Mouse (Mus musculus): ENCODE measurements around the gene Gm45194. TPM values are rescaled to one million over a fixed set of nuclear protein-coding genes. Genes with fewer than 3 reads are reported as not detected.

The Gm45194 gene
- polyA plus RNA-seq, 1 experiment from 2014 or later = 0.13 TPM

DNA sequence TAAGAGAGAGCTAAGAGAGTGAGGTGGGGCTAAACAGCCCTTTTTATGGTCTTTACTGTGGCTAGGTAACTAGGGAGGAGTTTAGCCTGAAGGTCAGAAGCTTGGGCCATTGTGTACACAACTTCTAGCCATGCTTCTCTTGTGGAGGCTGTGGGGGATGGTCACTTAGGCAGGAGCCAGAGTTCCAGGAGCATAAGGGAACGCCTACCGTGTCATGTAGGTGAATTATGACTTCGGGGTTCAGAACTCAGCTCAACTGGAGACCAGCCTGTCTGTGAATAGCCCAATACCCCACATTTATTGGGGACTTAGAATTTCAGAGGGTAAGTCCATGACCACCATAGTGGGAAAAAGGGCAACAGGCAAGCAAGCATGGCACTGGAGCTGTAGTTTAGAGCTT, 347.6 kb downstream of the Gm45194 start, which contains the start of gene 4933403O08Rik:
Gene 4933403O08Rik, plus strand, starts transcription at position 301 of the 400 bp plus-strand sequence.
- Histone ChIP-seq H3K9me3 (ENCODE audit: control insufficient read depth, low read length) (no peaks in the 10 kb centered on the region), H3K9ac (replicated peaks; ENCODE audit: low read depth, low read length) (no peak within 1 kb of the TSS), H3K27me3 (replicated peaks; ENCODE audit: control insufficient read depth, insufficient read depth, low read length) (no peaks in the 10 kb centered on the region), H3K4me2 (ENCODE audit: low read length) (no peak within 1 kb of the TSS), H3K4me3 (replicated peaks; ENCODE audit: low read length) (no peak within 1 kb of the TSS), H3K27ac (ENCODE audit: low read length) (no peak within 1 kb of the TSS), H3K4me1 (replicated peaks; ENCODE audit: control insufficient read depth, insufficient read depth, low read length) (no peaks in the 10 kb centered on the region), H3K36me3 (ENCODE audit: control insufficient read depth, insufficient read depth) (no peaks in the 10 kb centered on the region)
- 93% methylated on average over 3 of the region's 3 CpGs for WGBS
- no peak for ATAC-seq

DNA sequence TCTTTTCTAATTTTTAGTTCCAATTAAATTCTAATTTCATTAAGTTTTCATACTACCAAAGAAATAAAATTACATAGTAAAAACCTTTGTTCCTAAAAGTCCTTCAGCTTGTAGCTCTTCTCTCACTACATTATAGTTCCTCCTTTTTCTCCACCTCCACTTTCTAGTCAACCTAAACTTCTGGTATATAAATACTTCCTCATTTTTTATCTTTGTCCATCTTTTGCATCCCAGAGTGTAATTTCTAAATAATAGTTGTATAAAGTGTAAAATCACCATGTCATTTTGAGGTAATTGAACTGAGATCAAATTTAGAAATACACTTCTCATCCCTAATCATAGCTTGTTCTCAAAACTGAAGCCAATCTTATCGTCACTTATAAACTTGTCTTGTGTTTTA, 351.7 kb downstream of the Gm45194 start:
- Histone ChIP-seq H3K27me3 (replicated peaks; ENCODE audit: control insufficient read depth, insufficient read depth, low read length) (no peaks in the 10 kb centered on the region), H3K4me3 (replicated peaks; ENCODE audit: low read length) (no peak overlapping the region), H3K9ac (replicated peaks; ENCODE audit: low read depth, low read length) (no peak overlapping the region), H3K4me2 (ENCODE audit: low read length) (no peak overlapping the region), H3K4me1 (replicated peaks; ENCODE audit: control insufficient read depth, insufficient read depth, low read length) (no peaks in the 10 kb centered on the region), H3K36me3 (ENCODE audit: control insufficient read depth, insufficient read depth) (no peaks in the 10 kb centered on the region), H3K27ac (ENCODE audit: low read length) (no peak overlapping the region), H3K9me3 (ENCODE audit: control insufficient read depth, low read length) (no peaks in the 10 kb centered on the region)
- ATAC-seq = no peak
- 90% methylated on average over 1 of the region's 1 CpGs for WGBS

DNA sequence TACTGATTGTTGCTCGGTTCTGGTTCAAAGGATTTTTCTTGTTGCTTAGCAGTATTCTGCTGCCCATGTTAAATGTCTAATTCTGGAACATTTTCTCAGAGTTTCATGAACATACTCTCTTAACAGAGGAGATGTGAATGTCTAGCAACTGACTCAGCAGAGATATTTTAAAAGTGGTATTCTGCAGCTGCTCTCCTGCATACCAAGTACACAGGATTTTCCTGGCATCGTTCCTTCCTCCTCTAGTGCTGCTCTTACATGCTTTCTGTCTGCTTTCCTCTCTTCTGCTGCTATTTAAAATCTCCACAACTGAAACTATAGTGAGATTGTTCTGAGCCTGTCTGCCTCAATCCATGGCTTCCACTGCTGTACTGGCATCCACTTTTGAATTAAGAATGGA, 364.3 kb downstream of the Gm45194 start:
- Histone ChIP-seq H3K9me3 (ENCODE audit: control insufficient read depth, low read length) (no peaks in the 10 kb centered on the region), H3K9ac (replicated peaks; ENCODE audit: low read depth, low read length) (no peak overlapping the region), H3K4me2 (ENCODE audit: low read length) (no peak overlapping the region), H3K4me3 (replicated peaks; ENCODE audit: low read length) (no peak overlapping the region), H3K27me3 (replicated peaks; ENCODE audit: control insufficient read depth, insufficient read depth, low read length) (no peaks in the 10 kb centered on the region), H3K27ac (ENCODE audit: low read length) (no peak overlapping the region), H3K36me3 (ENCODE audit: control insufficient read depth, insufficient read depth) (no peaks in the 10 kb centered on the region), H3K4me1 (replicated peaks; ENCODE audit: control insufficient read depth, insufficient read depth, low read length) (no peaks in the 10 kb centered on the region)
- no peak for ATAC-seq
- WGBS = 71% methylated on average over 2 of the region's 2 CpGs

DNA sequence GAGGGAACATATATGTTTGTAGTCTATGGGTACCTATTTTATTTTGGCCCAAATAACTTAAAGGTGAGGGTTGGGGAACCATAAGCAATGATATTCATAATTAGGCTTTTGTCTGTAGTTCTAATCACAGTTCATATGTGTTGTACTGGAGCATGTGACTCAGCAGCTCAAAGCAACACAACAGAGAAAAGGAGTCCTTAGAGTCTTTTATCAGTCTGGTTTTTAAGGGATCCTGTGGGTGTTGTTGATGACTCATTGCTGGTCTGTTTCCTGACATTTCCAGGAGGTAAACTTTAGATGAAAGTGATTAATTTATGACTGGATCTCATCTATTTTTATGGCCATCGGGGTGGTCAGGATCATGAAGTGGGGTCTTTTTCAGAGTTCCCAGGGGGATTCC, 382.4 kb downstream of the Gm45194 start:
- 88% methylated on average over 1 of the region's 1 CpGs for WGBS
- H3K4me2 ChIP-seq (ENCODE audit: low read length) = no peak overlapping the region
- ATAC-seq = no peak
- H3K27me3 ChIP-seq (replicated peaks; ENCODE audit: control insufficient read depth, insufficient read depth, low read length) = no peaks in the 10 kb centered on the region
- H3K36me3 ChIP-seq (ENCODE audit: control insufficient read depth, insufficient read depth) = no peaks in the 10 kb centered on the region
- no peak overlapping the region for H3K27ac ChIP-seq (ENCODE audit: low read length)
- no peak overlapping the region for H3K9ac ChIP-seq (replicated peaks; ENCODE audit: low read depth, low read length)
- H3K4me1 ChIP-seq (replicated peaks; ENCODE audit: control insufficient read depth, insufficient read depth, low read length) = no peaks in the 10 kb centered on the region
- no peaks in the 10 kb centered on the region for H3K9me3 ChIP-seq (ENCODE audit: control insufficient read depth, low read length)
- H3K4me3 ChIP-seq (replicated peaks; ENCODE audit: low read length) = no peak overlapping the region

Other genes starting within 250 kb of the Gm45194 start
- 1.5 and 1.7 TPM in 2 replicates for gene Hdx, start 194.3 kb upstream of the Gm45194 start, polyA plus RNA-seq (2015; fragmentation: Nextera tagmentation; extraction: Ambion mirVana)
- 0.25 TPM in 1 of 2 replicates, not detected in the other for gene Tex16, start 119.6 kb downstream of the Gm45194 start, polyA plus RNA-seq (2015; fragmentation: Nextera tagmentation; extraction: Ambion mirVana)